Mouse (Mus musculus): ENCODE measurements around the gene Hspb1. TPM values are rescaled to one million over a fixed set of nuclear protein-coding genes. Genes with fewer than 3 reads are reported as not detected.
A peak's percentile ranks its signal among the peaks of the same experiment; 100 is the strongest.

The Hspb1 gene
- total RNA-seq (2021), result 100 to 1,000 TPM; 357 to 451 TPM
- long read RNA-seq, experiment 1, transcript Hspb1-201 (3 exons, 903 nt), result major isoform, 266 of 272 reads
- long read RNA-seq, experiment 1, partial matches to known transcripts, result 1 of 272 reads
- long read RNA-seq, experiment 1, other reads (novel, unspliced or antisense), result 5 of 272 reads
- long read RNA-seq, experiment 2, transcript Hspb1-201 (3 exons, 903 nt), result major isoform, 207 of 212 reads
- long read RNA-seq, experiment 2, partial matches to known transcripts, result 1 of 212 reads
- long read RNA-seq, experiment 2, other reads (novel, unspliced or antisense), result 4 of 212 reads

- DNase-seq, result peak; percentile 73
These were observed at the start of gene Hspb1 for GRCm38 (mm10) chr5:135887675-135888102. Gene Hspb1, plus strand, starts transcription at chr5:135887919.

GRCm38 (mm10) chr5:135841651-135842050, 46.1 kb upstream of the Hspb1 start:
- DNase-seq, result no peak

GRCm38 (mm10) chr5:135843418-135843817, 44.3 kb upstream of the Hspb1 start:
- peak; percentile 49 for DNase-seq

GRCm38 (mm10) chr5:135845676-135846320, 41.9 kb upstream of the Hspb1 start:
- DNase-seq, result no peak

GRCm38 (mm10) chr5:135847460-135847859, 40.3 kb upstream of the Hspb1 start:
- DNase-seq, result no peak

DNA sequence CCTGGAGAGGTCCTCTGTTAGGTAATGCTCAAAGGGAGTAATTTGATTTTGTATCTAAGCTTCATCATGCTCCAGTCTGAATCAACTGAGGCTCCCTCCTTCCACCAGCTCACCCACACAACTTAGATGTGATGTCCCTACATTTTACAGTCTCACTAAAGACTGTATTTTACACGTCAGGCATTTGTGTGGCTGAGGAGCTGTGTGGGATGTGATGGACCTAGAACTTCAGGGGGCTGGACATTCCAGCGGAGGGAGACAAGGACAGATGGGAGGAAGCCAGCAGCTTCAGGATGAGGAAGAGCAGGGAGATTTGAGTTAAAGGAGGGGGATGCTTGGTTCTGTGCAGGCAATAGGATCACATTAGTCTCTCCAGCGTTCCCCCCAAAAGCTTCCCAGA, 39.8 kb upstream of the Hspb1 start:
- no peak for DNase-seq

- DNase-seq, result peak; percentile 19
These were observed 36.7 kb upstream of the Hspb1 start for GRCm38 (mm10) chr5:135851024-135851423.

DNA sequence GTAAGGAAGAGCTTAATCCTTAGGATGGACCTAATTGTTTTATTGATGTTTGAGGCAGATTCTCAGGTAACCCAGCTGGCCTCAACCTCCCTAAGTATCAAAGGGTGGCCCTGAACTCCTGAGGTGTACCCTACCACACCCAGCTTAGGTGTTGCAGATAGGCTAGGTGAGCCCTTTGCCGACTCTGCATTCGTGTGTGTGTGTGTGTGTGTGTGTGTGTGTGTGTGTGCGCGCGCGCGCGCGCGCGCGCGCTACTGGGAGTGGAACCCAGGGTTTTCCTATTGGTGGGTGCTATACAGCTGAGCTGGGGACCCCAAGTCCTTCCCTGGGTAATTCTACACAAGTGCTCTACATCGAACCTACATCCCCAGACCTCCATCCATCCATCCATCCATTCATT, 36.2 kb upstream of the Hspb1 start:
- no peak for DNase-seq

DNA sequence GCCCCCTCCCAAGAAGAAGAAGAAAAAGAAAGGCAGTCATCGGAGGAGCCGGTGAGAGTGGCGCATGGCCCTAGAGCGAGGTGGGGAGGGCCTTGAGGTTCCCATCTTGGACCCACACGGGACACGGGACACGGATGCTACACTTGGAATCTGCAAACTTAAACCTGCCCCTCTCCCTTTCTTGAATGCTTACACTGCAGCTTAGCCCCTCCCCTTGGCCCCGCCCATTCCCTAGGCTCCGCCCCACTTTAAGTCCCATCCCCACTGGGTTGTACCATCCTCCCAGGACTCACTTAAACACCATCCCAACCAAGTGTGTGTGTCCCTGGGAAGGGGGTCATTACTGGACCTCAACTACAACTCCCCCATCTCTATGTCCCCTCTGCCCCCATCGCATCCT, 35.3 kb upstream of the Hspb1 start:
- no peak for DNase-seq

DNA sequence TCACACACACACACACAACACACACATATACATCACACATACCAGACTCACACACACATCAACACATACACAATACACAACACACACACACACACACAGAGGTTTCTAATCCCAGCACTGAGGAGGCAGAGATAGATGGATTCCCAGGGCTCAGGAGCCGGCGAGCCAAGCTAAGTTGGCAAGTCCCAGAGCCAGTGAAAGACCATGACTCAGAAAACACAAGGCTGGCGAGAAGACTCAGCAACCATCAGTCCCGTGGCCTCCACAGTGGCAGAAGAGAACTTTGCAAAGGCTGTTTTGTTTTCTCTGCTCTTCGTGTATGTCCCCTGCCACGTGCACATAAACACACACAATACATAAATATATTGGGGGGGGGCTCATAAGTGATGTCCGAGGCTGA, 34.0 kb upstream of the Hspb1 start:
- DNase-seq, result no peak

GRCm38 (mm10) chr5:135855156-135855555, 32.6 kb upstream of the Hspb1 start:
- peak; percentile 85 for DNase-seq

DNA sequence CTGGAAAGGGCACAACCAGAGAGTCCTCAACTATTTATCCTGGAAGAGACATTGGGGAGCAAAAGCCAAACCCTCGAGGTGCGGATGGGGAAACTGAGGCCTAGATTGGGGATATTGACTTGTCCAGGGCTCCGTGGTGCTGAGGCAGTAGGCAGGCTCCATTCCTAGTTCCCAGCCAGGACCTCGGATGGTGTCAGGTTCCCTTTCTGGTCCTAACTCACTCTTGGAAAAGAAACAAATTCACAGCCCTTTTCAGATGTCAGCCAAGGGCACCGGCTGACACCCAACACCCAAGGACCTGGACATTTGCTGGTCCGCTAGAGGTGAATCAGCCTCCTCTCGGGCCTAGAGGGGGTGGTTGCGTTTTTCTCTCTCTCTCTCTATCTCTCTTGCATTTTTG, 21.1 kb upstream of the Hspb1 start:
- no peak for DNase-seq

DNA sequence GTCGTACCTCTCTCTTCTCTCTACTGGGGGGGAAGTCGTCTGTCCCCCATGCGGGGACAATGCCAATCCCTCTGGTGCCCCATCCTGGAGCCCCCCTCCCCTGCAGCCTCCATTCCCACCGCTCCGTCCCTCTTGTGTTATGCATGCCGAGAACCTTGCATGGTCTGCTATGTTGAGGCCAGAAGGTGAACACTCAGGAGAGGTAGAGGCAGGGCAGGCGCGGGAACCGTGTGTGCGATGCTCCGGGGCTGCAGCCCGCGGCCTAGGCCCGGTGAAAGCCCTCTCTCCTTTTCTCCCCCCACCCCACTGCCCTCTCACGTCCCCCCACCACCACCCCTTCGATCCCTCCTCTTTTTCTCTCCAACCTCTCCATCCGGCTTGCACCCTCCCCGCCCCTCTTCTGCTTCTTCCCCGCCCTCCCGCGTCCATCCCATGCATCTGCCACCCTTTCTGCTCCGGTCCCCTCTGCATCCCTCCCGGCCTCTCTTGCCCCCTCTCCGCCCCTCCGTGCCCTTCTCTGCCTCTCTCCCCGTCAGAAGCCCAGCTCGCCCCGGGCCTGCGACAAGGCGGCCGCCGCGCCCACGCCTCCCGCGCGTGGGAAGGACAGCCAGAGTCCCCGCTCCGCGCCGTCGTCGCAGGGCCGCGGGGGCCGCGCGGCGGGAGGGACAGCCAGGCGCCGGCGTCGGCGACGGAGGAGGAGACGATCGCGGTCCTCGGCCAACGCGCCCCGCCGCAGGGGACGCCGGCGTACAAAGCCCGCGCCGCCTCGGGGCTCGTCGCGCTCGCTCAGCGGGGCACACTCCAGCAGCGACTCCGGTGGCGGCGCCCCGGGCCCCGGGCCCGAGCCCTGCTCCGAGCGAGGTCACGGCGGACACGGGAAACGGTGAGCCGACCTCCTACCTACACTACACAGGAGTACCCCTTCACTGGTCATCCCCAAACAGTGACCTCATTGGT, 19.8 kb upstream of the Hspb1 start:
- DNase-seq, result no peak

DNA sequence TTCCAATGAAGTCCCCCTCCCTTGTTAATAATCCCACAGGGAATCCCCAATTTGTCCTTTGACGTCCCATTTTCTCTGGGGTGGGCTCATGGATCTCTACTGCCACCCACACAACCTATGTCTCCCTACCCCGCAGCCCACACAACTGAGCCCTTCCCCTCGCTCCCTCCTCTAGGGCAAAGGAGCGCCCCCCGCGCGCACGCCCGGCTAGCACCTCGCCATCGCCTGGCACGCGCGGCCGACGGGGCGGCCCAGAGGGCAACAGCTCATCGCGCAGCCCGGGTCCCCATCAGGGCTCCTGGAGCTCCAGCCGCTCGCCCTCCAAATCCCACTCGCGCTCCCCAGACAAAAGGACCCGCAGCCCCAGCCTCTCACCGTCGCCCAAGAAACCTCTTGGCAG, 19.1 kb upstream of the Hspb1 start:
- no peak for DNase-seq

GRCm38 (mm10) chr5:135869661-135870423, 17.9 kb upstream of the Hspb1 start:
- no peak for DNase-seq

- no peak for DNase-seq
These were observed 17.2 kb upstream of the Hspb1 start for GRCm38 (mm10) chr5:135870505-135870904.

DNA sequence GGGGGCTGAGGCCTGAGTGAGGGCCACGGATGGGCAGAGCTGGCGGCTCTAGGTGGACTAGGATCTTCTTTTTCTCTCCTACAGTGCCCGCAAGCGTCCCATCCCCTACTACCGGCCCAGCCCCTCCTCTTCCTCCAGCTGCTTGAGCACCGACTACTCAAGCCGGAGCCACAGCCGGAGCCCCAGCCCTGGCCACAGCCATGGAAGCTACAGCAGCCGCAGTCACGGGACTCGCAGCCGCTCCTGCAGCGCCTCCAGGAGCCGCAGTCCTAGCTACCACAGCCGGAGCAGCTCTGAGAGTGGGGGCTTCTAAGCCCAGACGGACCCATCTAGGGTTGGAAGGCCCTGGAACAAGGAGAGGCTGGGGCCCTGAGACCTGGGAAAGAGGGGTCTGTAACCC, 14.7 kb upstream of the Hspb1 start:
- no peak for DNase-seq

- DNase-seq, result no peak
These were observed 14.0 kb upstream of the Hspb1 start for GRCm38 (mm10) chr5:135873753-135874152.

DNA sequence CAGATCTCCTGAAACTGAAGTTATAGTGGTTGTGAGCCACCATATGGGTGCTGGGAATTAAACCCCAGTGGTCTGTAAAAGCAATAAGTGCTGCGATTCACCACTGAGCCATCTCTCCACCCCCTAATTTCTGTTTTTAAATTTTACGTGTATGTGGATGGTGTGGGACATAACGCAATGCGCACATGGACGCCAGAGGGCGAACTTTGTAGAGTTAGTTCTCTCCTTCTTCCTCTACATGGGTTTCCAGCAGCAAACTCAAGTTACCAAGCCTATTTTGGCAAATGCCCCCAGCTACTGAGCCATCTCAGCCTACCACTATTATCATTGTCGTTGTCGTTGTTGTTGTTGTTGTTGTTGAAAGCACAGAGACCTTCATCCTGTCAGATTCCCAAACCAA, 10.5 kb upstream of the Hspb1 start:
- DNase-seq, result peak; percentile 63

DNA sequence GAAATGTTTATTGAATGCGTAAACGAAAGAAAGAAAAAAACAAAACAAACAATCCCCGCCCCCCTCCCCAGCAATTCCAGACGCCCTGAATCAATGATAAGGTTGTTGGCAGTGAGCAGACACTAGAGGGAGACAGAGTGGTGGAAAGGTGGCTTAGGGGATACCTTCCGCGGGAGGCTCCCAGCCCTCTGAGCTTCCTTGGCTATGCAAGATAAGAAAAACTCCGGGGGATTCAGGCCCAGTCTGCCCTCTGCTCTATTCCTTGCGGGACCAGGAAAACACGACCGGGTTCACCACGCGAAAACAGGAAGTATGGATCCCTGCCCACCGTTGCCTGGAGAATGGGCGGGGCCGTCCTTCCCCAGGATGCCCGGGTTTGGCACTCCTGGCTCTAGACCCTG, 9.9 kb upstream of the Hspb1 start:
- peak; percentile 35 for DNase-seq

GRCm38 (mm10) chr5:135879449-135880158, 8.1 kb upstream of the Hspb1 start:
- DNase-seq, result peak; percentile 78
